Mouse (Mus musculus): Measurements from ENCODE around the gene Celf5. TPM values are rescaled to one million over a fixed set of nuclear protein-coding genes. Genes with fewer than 3 reads are reported as not detected.

Gene Celf5
- total RNA-seq (2018; cell fraction: chromatin; rRNA removed): under 1 TPM in 5 of 26 experiments, not detected in 21; 0.16 to 0.57 (median 0.38) TPM
- under 1 TPM in 9 of 26 experiments, not detected in 17; 0.03 to 0.24 (median 0.05) TPM for total RNA-seq (2018; cell fraction: cytosol; rRNA removed)
- total RNA-seq (2018; cell fraction: nucleus; rRNA removed): under 1 TPM in 4 of 26 experiments, not detected in 22; 0.10 to 0.44 (median 0.15) TPM
- 0.04 TPM in 1 of 3 replicates, not detected in the others for polyA plus RNA-seq (2018)

GRCm38 (mm10) chr10:81482533-81482889 is at the start of gene Celf5:
Celf5 (minus strand) TSS chr10:81482709.
- no peak within 1 kb of the TSS for H3K4me3 ChIP-seq (ENCODE audit: inconsistent target)
- under 1% methylated on average over 35 of the region's 36 CpGs for WGBS (ENCODE audit: missing documents)

GRCm38 (mm10) chr10:81526779-81527178 is 44.3 kb upstream of the Celf5 start:
- Histone ChIP-seq H3K36me3 (ENCODE audit: inconsistent target) (peaks cover 16% of the 10 kb centered on the region; the same call in 1 of the 2 replicates), H3K4me3 (ENCODE audit: inconsistent target) (no peak overlapping the region), H3K79me2 (ENCODE audit: inconsistent target) (peaks cover 14% of the 10 kb centered on the region), H3K27ac (no peak overlapping the region)
- WGBS (ENCODE audit: missing documents): 14% methylated on average over 14 of the region's 14 CpGs

More at GRCm38 (mm10) chr10:81482533-81482889, at the start of gene Celf5:
- Histone ChIP-seq H3K36me3 (ENCODE audit: inconsistent target) (peaks cover 9% of the 10 kb centered on the region; the same call in 1 of the 2 replicates), H3K79me2 (ENCODE audit: inconsistent target) (no peaks in the 10 kb centered on the region), H3K27ac (no peak within 1 kb of the TSS)

GRCm38 (mm10) chr10:81525017-81525694 is 42.6 kb upstream of the Celf5 start:
- WGBS (ENCODE audit: missing documents): 33% methylated on average over 12 of the region's 13 CpGs
- Histone ChIP-seq H3K27ac (peak overlapping the region; percentile 92), H3K36me3 (ENCODE audit: inconsistent target) (peaks cover 10% of the 10 kb centered on the region; the same call in 1 of the 2 replicates), H3K4me3 (ENCODE audit: inconsistent target) (no peak overlapping the region), H3K79me2 (ENCODE audit: inconsistent target) (peaks cover 29% of the 10 kb centered on the region)

- Histone ChIP-seq H3K4me3 (ENCODE audit: inconsistent target) (peak within 1 kb of the TSS; percentile 67), H3K79me2 (ENCODE audit: inconsistent target) (peaks cover 30% of the 10 kb centered on the region), H3K36me3 (ENCODE audit: inconsistent target) (no peaks in the 10 kb centered on the region), H3K27ac (peak within 1 kb of the TSS; percentile 92)
- 3% methylated on average over 9 of the region's 9 CpGs for WGBS (ENCODE audit: missing documents)
Measured at GRCm38 (mm10) chr10:81524051-81524605, 41.6 kb upstream of the Celf5 start, which contains the start of gene Gna15. Gna15 (minus strand) TSS chr10:81524225.

- no peaks in the 10 kb centered on the region for H3K36me3 ChIP-seq (ENCODE audit: inconsistent target)
- peaks cover 36% of the 10 kb centered on the region for H3K79me2 ChIP-seq (ENCODE audit: inconsistent target)
- WGBS (ENCODE audit: missing documents): under 1% methylated on average over 19 of the region's 19 CpGs
Measured at GRCm38 (mm10) chr10:81523570-81523969, 41.1 kb upstream of the Celf5 start.

GRCm38 (mm10) chr10:81523142-81523541 is 40.6 kb upstream of the Celf5 start:
- H3K79me2 ChIP-seq (ENCODE audit: inconsistent target): peaks cover 40% of the 10 kb centered on the region
- peak overlapping the region; percentile 67 for H3K4me3 ChIP-seq (ENCODE audit: inconsistent target)
- no peaks in the 10 kb centered on the region for H3K36me3 ChIP-seq (ENCODE audit: inconsistent target)
- H3K27ac ChIP-seq: peak overlapping the region; percentile 92
- 16% methylated on average over 6 of the region's 6 CpGs for WGBS (ENCODE audit: missing documents)

More at GRCm38 (mm10) chr10:81523570-81523969, 41.1 kb upstream of the Celf5 start:
- Histone ChIP-seq H3K4me3 (ENCODE audit: inconsistent target) (peak overlapping the region; percentile 67), H3K27ac (peak overlapping the region; percentile 92)

GRCm38 (mm10) chr10:81519978-81520365 is 37.5 kb upstream of the Celf5 start:
- Histone ChIP-seq H3K36me3 (ENCODE audit: inconsistent target) (no peaks in the 10 kb centered on the region), H3K79me2 (ENCODE audit: inconsistent target) (peaks cover 54% of the 10 kb centered on the region), H3K27ac (peak overlapping the region; percentile 88), H3K4me3 (ENCODE audit: inconsistent target) (no peak overlapping the region)
- WGBS (ENCODE audit: missing documents): 0% methylated on average over 3 of the region's 3 CpGs

- 6% methylated on average over 6 of the region's 6 CpGs for WGBS (ENCODE audit: missing documents)
- Histone ChIP-seq H3K79me2 (ENCODE audit: inconsistent target) (peaks cover 54% of the 10 kb centered on the region), H3K36me3 (ENCODE audit: inconsistent target) (peaks cover 4% of the 10 kb centered on the region), H3K4me3 (ENCODE audit: inconsistent target) (no peak overlapping the region), H3K27ac (peak overlapping the region; percentile 88)
Measured at GRCm38 (mm10) chr10:81519227-81519977, 36.9 kb upstream of the Celf5 start.

GRCm38 (mm10) chr10:81518546-81518945 is 36.0 kb upstream of the Celf5 start:
- H3K27ac ChIP-seq: no peak overlapping the region
- H3K36me3 ChIP-seq (ENCODE audit: inconsistent target): peaks cover 13% of the 10 kb centered on the region
- no peak overlapping the region for H3K4me3 ChIP-seq (ENCODE audit: inconsistent target)
- H3K79me2 ChIP-seq (ENCODE audit: inconsistent target): peaks cover 54% of the 10 kb centered on the region
- 39% methylated on average over 4 of the region's 4 CpGs for WGBS (ENCODE audit: missing documents)

GRCm38 (mm10) chr10:81517227-81517626 is 34.7 kb upstream of the Celf5 start:
- Histone ChIP-seq H3K4me3 (ENCODE audit: inconsistent target) (no peak overlapping the region), H3K27ac (no peak overlapping the region), H3K79me2 (ENCODE audit: inconsistent target) (peaks cover 42% of the 10 kb centered on the region; the same call in 1 of the 2 replicates), H3K36me3 (ENCODE audit: inconsistent target) (peaks cover 26% of the 10 kb centered on the region)
- WGBS (ENCODE audit: missing documents): 32% methylated on average over 8 of the region's 8 CpGs

- Histone ChIP-seq H3K79me2 (ENCODE audit: inconsistent target) (peaks cover 20% of the 10 kb centered on the region; the same call in 1 of the 2 replicates), H3K27ac (no peak overlapping the region), H3K4me3 (ENCODE audit: inconsistent target) (no peak overlapping the region), H3K36me3 (ENCODE audit: inconsistent target) (peaks cover 51% of the 10 kb centered on the region)
- WGBS (ENCODE audit: missing documents): 95% methylated on average over 5 of the region's 5 CpGs
Measured at GRCm38 (mm10) chr10:81513798-81514197, 31.3 kb upstream of the Celf5 start.

- Histone ChIP-seq H3K79me2 (ENCODE audit: inconsistent target) (no peaks in the 10 kb centered on the region; the same call in 1 of the 2 replicates), H3K36me3 (ENCODE audit: inconsistent target) (peaks cover 75% of the 10 kb centered on the region), H3K4me3 (ENCODE audit: inconsistent target) (no peak overlapping the region), H3K27ac (no peak overlapping the region)
- 90% methylated on average over 14 of the region's 14 CpGs for WGBS (ENCODE audit: missing documents)
Measured at GRCm38 (mm10) chr10:81510246-81510810, 27.8 kb upstream of the Celf5 start.

- 92% methylated on average over 13 of the region's 13 CpGs for WGBS (ENCODE audit: missing documents)
- Histone ChIP-seq H3K36me3 (ENCODE audit: inconsistent target) (peaks cover 61% of the 10 kb centered on the region), H3K79me2 (ENCODE audit: inconsistent target) (no peaks in the 10 kb centered on the region), H3K4me3 (ENCODE audit: inconsistent target) (no peak overlapping the region), H3K27ac (no peak overlapping the region)
Measured at GRCm38 (mm10) chr10:81507691-81508489, 25.4 kb upstream of the Celf5 start.
